Mouse (Mus musculus) ES-Bruce4 (cell line): Measurements from ENCODE around the gene Ckb.

Experiments used
- CTCF ChIP-seq: IDR thresholded peaks from one replicate; pipeline ENCODE4 v1.8.1; 2011; ENCODE audit warnings: low read depth, low read length
- EP300 ChIP-seq: IDR thresholded peaks from 2 replicates; pipeline ENCODE4 v1.6.1; 2011; ENCODE audit warnings: low read depth, low read length; ENCODE audit not compliant: insufficient read depth

- TF ChIP-seq EP300 (no peak), CTCF (no peak)
Observed at GRCm38 (mm10) chr12:111688069-111688428, 15.9 kb upstream of the Ckb start.
